Mouse (Mus musculus) olfactory bulb, adult 2 months (tissue): ENCODE measurements around the gene Ywhag.

Source experiments
- CTCF ChIP-seq: fragments of 200-500 bp; IDR thresholded peaks from 2 replicates; pipeline ENCODE4 v1.5.1; 2012; ENCODE audit warnings: low read depth, mild to moderate bottlenecking, low read length, moderate library complexity; ENCODE audit not compliant: insufficient read depth
- POLR2A ChIP-seq: fragments of 200-500 bp; IDR thresholded peaks from 2 replicates; pipeline ENCODE4 v1.6.1; 2012; ENCODE audit warnings: mild to moderate bottlenecking, low read depth, low read length, moderate library complexity; ENCODE audit not compliant: insufficient read depth

DNA sequence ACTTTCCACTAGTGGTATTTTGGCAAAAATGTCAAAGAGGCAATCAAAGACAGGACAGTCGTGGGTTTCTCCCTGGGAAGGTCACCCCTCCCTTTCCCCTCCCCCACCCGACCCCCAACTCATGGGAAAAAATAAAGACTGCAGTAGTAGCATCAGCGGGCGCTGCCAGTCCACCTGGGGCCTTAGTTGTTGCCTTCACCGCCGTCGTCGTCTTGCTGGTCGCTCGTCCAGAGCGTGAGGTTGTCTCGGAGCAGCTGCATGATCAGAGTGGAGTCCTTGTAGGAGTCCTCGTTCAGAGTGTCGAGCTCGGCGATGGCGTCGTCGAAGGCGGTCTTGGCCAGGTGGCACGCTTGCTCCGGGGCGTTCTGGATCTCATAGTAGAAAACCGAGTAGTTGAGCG is 23.6 kb downstream of the Ywhag start:
- no peak for TF ChIP-seq CTCF
- TF ChIP-seq POLR2A, result no peak
